Mouse (Mus musculus): Measurements from ENCODE around the gene Gm42669. TPM values are rescaled to one million over a fixed set of nuclear protein-coding genes. Genes with fewer than 3 reads are reported as not detected.

The Gm42669 gene
- total RNA-seq, 2 experiments from 2014 or later = 0.30 to 0.59 TPM

Other genes starting within 250 kb of the Gm42669 start
- gene Tgfbr3, start 218.0 kb upstream of the Gm42669 start, total RNA-seq (2021) = 10 to 100 TPM in 1 of 2 experiments, 1 to 10 TPM in 1; 7.9 to 10.1 TPM
- gene Brdt, start 176.5 kb upstream of the Gm42669 start, total RNA-seq (2021) = 10 to 100 TPM; 13.9 to 14.6 TPM
- gene Ephx4, start 104.9 kb upstream of the Gm42669 start, total RNA-seq (2021) = 10 to 100 TPM; 73.7 to 91.4 TPM
- under 1 TPM in 1 of 2 experiments, not detected in 1; 0.18 TPM for gene Lpcat2b, start 76.1 kb upstream of the Gm42669 start, total RNA-seq (2021)
- 100 to 1,000 TPM; 159 to 177 TPM for gene Btbd8, start 69.6 kb upstream of the Gm42669 start, total RNA-seq (2021)
- gene 1700028K03Rik, start 27.1 kb downstream of the Gm42669 start, total RNA-seq (2021) = 1 to 10 TPM in 1 of 2 experiments, under 1 TPM in 1; 0.62 to 2.1 TPM
- 10 to 100 TPM; 21.4 to 24.6 TPM for gene Rpap2, start 89.8 kb downstream of the Gm42669 start, total RNA-seq (2021)
- 10 to 100 TPM; 19.4 to 23.8 TPM for gene Glmn, start 90.3 kb downstream of the Gm42669 start, total RNA-seq (2021)
- not detected for gene Gfi1, start 218.4 kb downstream of the Gm42669 start, total RNA-seq (2021)

Data from left cerebral cortex, postnatal 36 days (tissue).